Mouse (Mus musculus) mouse trophoblast stem cell (cell line): ENCODE results near the gene Amigo2.
"Not testable (repeated sequence)": the region's sequence is repeated elsewhere in the genome, so short reads cannot be mapped to it uniquely, and the experiment has no call there.

Experiments
- in situ Hi-C, 2 experiments: fragments of 300-500 bp; cut with MseI, MboI; formaldehyde crosslinking; loops; 2 replicates in 1 of 2; 3 replicates in 1 of 2; pipeline ENCODE4 v1.15.1; 2025

Amigo2 gene

DNA sequence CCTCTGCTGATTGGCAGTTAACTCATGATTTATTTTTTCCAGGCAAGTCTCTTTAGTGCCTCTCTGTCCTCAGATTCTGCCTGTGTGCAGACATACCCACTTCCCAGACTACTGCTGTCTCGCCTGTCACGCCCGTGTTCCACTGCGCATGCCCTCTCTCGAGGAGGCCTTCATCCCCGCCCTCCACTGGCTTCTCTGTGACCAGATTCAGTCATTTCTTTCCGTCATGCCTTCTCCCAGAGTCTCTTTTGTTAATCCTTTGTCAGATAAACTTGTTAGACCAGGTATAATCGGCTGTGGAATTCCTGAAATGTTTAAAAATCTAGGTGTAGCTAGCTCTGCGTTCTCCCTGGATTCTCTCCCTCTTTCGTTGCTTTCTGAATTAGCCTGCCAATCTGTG, 23.7 kb downstream of the Amigo2 start:
- in situ Hi-C loops: no loop called here

DNA sequence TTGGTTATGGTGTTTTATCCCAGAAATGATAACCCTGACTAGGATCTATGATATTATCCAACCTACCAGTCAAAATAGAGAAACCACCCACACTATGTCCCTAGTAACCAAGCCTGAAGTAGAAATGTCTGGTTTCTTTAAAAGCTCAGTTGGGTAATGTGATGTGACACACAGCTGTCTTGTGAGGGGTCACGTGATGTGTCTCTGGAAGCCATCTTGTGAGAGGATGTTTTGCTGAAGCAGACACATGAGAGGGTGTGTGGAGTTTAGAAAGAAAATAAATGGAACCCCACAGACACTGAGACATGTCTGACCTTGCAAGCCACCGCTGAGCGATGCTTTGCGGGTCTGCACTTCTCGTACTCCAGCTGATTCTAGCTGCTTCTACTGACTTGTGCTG, 30.2 kb downstream of the Amigo2 start:
- in situ Hi-C loops: no loop called here

DNA sequence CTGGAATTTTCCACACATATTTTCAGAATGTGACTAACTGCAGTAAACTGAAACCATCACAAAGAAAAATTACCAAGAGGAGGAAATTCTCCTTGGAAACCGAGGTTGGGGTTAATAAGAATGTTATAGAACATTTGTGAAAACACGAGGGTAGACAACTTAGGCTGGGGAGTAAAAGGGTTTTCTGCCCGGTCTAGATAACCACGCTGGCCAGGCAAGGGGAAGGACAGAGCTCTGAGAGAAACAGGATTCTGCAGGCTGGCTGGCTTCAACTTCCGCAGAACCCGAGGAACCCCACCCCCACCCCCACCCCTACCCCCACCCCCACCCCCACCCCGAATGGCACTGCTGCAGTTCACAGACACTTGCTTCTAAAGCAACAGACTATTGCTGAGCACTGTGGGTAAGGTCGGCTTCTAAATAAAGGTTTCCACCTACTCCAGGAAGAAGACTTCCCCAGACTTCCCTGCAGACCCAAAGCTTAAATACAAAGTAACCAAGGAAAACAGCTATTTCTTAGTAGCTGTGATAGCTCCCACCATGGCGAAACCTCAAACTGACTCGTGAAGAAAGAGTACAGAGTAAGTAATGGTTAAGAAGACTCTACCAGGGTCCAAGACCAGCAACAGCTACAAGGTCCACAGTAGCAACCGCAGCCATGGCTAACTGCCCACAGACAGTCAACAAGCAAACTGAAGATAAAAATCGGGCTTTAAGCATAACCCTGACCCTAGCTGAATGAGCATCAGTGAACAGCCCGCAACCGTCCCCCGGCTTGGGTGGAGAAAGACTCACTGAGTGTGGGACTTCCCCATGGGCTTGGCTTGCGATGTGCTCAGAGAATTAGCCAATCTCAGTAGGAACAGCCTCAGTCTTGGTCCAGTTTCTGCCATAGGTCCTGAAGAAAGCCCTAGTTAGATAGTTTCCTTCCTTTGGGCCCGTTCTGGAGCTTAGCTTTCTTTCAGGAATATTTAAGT, 34.3 kb downstream of the Amigo2 start:
- in situ Hi-C loops: no loop called here

DNA sequence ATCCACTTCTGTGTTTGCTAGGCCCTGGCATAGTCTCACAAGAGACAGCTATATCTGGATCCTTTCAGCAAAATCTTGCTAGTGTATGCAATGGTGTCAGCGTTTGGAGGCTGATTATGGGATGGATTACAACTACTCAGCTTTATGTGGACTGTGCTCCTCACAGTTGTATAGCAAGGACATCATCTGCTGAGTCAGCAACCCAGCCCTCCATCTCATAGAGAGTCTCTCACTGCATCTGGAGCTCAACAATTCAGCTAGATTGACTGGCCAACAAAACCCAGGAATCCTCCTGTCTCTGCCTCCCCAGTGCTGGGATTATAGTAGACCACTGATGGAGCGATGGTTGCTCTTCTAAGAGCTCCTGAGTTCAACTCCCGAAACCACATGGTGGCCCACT, 37.3 kb downstream of the Amigo2 start:
- in situ Hi-C loops: not testable (repeated sequence)

DNA sequence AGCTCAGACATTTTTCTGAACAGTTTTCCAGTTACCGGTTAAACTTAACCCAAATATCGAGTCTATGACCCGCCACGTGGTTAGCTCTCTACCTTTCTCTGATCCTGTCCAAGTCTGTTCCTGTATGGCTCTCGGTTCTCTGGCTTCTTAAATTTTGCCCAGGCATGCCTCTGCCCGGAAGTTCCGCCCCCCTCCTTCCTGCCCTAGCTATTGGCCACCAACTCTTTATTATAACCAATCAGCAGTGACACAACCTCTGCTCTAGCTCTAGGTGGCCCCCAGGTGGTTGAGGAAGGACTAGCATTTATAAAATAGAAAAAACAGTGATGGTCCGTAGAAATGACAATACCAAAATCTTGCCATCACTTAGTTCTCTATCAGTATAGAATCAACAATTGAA, 40.6 kb downstream of the Amigo2 start:
- in situ Hi-C loops: no loop called here

DNA sequence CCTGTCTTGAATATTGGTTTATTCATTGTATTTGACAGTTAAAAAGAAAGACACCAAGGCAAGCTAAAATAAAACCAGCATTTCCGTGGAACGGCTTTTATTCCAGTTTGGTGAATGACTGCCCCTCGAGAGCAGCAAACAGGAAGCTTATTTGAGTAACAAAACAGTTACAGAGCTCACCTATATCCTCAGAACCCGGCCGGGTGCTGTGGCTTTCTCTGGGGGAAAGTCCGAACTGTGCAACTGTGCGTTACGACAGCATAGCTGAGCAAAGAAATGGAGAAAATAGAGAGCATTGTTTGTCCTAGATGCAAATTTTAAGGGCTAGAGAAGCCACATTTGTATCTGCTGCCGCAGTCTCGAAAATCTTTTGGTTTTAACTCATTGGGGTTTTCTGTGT, 41.3 kb downstream of the Amigo2 start:
- in situ Hi-C loops: no loop called here

DNA sequence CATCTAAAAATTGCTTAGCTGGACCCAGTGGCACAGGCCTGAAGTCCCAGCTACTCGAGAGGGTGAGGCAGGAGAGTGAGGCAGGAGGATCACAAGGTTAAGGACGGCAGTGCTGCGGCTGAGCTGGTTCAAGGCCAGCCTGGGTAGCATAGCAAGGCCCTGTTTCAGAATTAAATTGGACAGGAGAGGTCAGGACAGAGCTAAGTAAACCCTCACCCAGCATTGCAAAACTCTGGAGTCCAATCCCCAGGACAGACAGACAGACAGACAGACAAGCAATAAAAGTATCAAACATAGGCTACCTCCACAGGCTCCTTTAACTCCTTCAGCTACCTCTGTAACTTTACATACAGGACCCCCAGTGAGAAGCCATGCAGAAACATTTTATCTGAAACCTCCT, 42.2 kb downstream of the Amigo2 start:
- in situ Hi-C loops: no loop called here

DNA sequence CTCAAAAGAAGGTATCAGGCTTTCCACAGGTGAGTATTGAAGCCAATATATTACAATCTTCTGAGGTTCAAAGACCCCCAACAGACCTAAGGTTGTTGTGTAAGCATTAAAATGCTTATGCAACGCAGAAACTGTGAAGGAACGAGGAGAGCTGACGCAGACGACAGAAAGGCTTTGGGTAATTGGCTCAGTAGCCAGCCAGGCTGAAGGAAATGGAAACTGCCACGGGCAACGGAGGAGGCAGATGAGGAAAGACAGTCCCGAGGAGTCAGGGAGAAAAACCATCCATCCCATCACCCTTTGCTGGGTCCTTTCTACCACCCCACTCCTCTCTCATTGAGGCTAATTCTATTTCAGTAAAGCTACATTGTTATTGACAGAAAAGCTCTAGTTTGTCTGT, 50.4 kb downstream of the Amigo2 start:
- in situ Hi-C loops: loop anchor here in 1 of 2 experiments (5.0 kb wide), 1 partner anchor 41 kb away; no protein-coding TSS in a partner anchor

- in situ Hi-C loops: loop anchor here in 1 of 2 experiments (5.0 kb wide), 1 partner anchor 42 kb away; no protein-coding TSS in a partner anchor
Observed at GRCm38 (mm10) chr15:97195628-97196027, 51.5 kb downstream of the Amigo2 start.
